Mouse (Mus musculus): ENCODE measurements around the gene Cyp4f39. TPM values are rescaled to one million over a fixed set of nuclear protein-coding genes. Genes with fewer than 3 reads are reported as not detected.
A peak's percentile ranks its signal among the peaks of the same experiment; 100 is the strongest.

The Cyp4f39 gene
- total and polyA plus RNA-seq, 2 experiments from 2014 or later: 0.16 to 4.0 TPM

DNA sequence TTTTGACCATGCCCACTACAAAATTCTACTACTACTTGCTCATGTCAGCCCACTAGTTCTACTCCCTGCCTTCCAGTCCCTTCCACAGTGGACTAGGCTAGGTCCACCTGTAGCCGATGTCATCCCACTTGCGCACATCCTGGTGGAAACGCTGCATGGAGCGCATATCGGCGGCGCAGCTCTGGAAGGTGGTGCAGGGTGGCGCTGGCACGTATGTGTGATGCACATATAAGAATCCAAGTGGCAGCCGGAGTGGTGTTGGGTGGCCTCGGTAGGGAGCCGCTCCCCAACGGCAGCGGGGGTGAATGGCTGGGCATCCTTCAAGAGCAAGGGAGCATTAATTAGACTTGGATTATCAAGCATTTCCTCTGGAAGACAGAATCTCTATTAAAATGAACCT lies 35.8 kb upstream of the Cyp4f39 start:
- 90% methylated on average over 14 of the region's 14 CpGs for WGBS
- H3K9ac ChIP-seq (replicated peaks; ENCODE audit: low read depth, low read length): no peak overlapping the region
- TF ChIP-seq CTCF (IDR thresholded peaks at IDR 0.05; ENCODE audit: low read depth): no peak
- TF ChIP-seq EP300 (IDR thresholded peaks at IDR 0.05; ENCODE audit: low read depth): no peak
- no peaks in the 10 kb centered on the region for H3K36me3 ChIP-seq (replicated peaks; ENCODE audit: control insufficient read depth, insufficient read depth, low read length)
- DNase-seq (ENCODE audit: low spot score) (no peak), ATAC-seq (ENCODE audit: insufficient read depth, low read depth) (no peak)
- no peak overlapping the region for H3K27ac ChIP-seq (ENCODE audit: low read depth)
- peaks cover 15% of the 10 kb centered on the region; the same call in 1 of the 2 replicates for H3K27me3 ChIP-seq (ENCODE audit: control insufficient read depth, insufficient read depth, low read length)
- no peak overlapping the region for H3K4me2 ChIP-seq (ENCODE audit: low read depth, low read length)
- H3K9me3 ChIP-seq (replicated peaks; ENCODE audit: control insufficient read depth, low read length): no peaks in the 10 kb centered on the region
- H3K4me3 ChIP-seq (ENCODE audit: low read depth, low read length): no peak overlapping the region
- no peaks in the 10 kb centered on the region for H3K4me1 ChIP-seq (ENCODE audit: control insufficient read depth, insufficient read depth)

GRCm38 (mm10) chr17:32419989-32420388 lies 32.5 kb upstream of the Cyp4f39 start:
- Histone ChIP-seq H3K36me3 (replicated peaks; ENCODE audit: control insufficient read depth, insufficient read depth, low read length) (no peaks in the 10 kb centered on the region), H3K4me1 (ENCODE audit: control insufficient read depth, insufficient read depth) (no peaks in the 10 kb centered on the region), H3K9me3 (replicated peaks; ENCODE audit: control insufficient read depth, low read length) (no peaks in the 10 kb centered on the region), H3K4me2 (ENCODE audit: low read depth, low read length) (no peak overlapping the region), H3K9ac (replicated peaks; ENCODE audit: low read depth, low read length) (no peak overlapping the region), H3K27me3 (ENCODE audit: control insufficient read depth, insufficient read depth, low read length) (peaks cover 13% of the 10 kb centered on the region; the same call in 1 of the 2 replicates), H3K4me3 (ENCODE audit: low read depth, low read length) (no peak overlapping the region), H3K27ac (ENCODE audit: low read depth) (no peak overlapping the region)
- no peak for DNase-seq (ENCODE audit: low spot score)
- TF ChIP-seq EP300 (IDR thresholded peaks at IDR 0.05; ENCODE audit: low read depth): no peak
- TF ChIP-seq CTCF (IDR thresholded peaks at IDR 0.05; ENCODE audit: low read depth): no peak
- 57% methylated on average over 2 of the region's 2 CpGs for WGBS
- no peak for ATAC-seq (ENCODE audit: insufficient read depth, low read depth)

- H3K9ac ChIP-seq (replicated peaks; ENCODE audit: low read depth, low read length): no peak overlapping the region
- H3K4me2 ChIP-seq (ENCODE audit: low read depth, low read length): no peak overlapping the region
- no peak overlapping the region for H3K27ac ChIP-seq (ENCODE audit: low read depth)
- no peaks in the 10 kb centered on the region for H3K4me1 ChIP-seq (ENCODE audit: control insufficient read depth, insufficient read depth)
- TF ChIP-seq EP300 (IDR thresholded peaks at IDR 0.05; ENCODE audit: low read depth) (no peak), CTCF (IDR thresholded peaks at IDR 0.05; ENCODE audit: low read depth) (no peak)
- no peak for ATAC-seq (ENCODE audit: insufficient read depth, low read depth)
- WGBS: 72% methylated on average over 8 of the region's 8 CpGs
- no peak for DNase-seq (ENCODE audit: low spot score)
- peaks cover 7% of the 10 kb centered on the region; the same call in 1 of the 2 replicates for H3K27me3 ChIP-seq (ENCODE audit: control insufficient read depth, insufficient read depth, low read length)
- H3K36me3 ChIP-seq (replicated peaks; ENCODE audit: control insufficient read depth, insufficient read depth, low read length): no peaks in the 10 kb centered on the region
- H3K4me3 ChIP-seq (ENCODE audit: low read depth, low read length): no peak overlapping the region
- H3K9me3 ChIP-seq (replicated peaks; ENCODE audit: control insufficient read depth, low read length): no peaks in the 10 kb centered on the region
Observed at GRCm38 (mm10) chr17:32420781-32421180, 31.7 kb upstream of the Cyp4f39 start.

- 84% methylated on average over 2 of the region's 2 CpGs for WGBS
- H3K27ac ChIP-seq (ENCODE audit: low read depth): no peak within 1 kb of the TSS
- TF ChIP-seq CTCF (IDR thresholded peaks at IDR 0.05; ENCODE audit: low read depth) (no peak), EP300 (IDR thresholded peaks at IDR 0.05; ENCODE audit: low read depth) (no peak)
- no peak within 1 kb of the TSS for H3K9ac ChIP-seq (replicated peaks; ENCODE audit: low read depth, low read length)
- H3K27me3 ChIP-seq (ENCODE audit: control insufficient read depth, insufficient read depth, low read length): no peaks in the 10 kb centered on the region
- ATAC-seq (ENCODE audit: insufficient read depth, low read depth): no peak
- H3K9me3 ChIP-seq (replicated peaks; ENCODE audit: control insufficient read depth, low read length): no peaks in the 10 kb centered on the region
- no peak within 1 kb of the TSS for H3K4me3 ChIP-seq (ENCODE audit: low read depth, low read length)
- H3K4me2 ChIP-seq (ENCODE audit: low read depth, low read length): no peak within 1 kb of the TSS
- H3K4me1 ChIP-seq (ENCODE audit: control insufficient read depth, insufficient read depth): no peaks in the 10 kb centered on the region
- no peaks in the 10 kb centered on the region for H3K36me3 ChIP-seq (replicated peaks; ENCODE audit: control insufficient read depth, insufficient read depth, low read length)
- DNase-seq (ENCODE audit: low spot score): no peak
Observed at GRCm38 (mm10) chr17:32424034-32424433, 28.5 kb upstream of the Cyp4f39 start, which contains the start of gene Pglyrp2. Gene Pglyrp2, minus strand, starts transcription at chr17:32424167.

- Histone ChIP-seq H3K27ac (ENCODE audit: low read depth) (no peak overlapping the region), H3K4me2 (ENCODE audit: low read depth, low read length) (no peak overlapping the region), H3K27me3 (ENCODE audit: control insufficient read depth, insufficient read depth, low read length) (no peaks in the 10 kb centered on the region), H3K36me3 (replicated peaks; ENCODE audit: control insufficient read depth, insufficient read depth, low read length) (no peaks in the 10 kb centered on the region), H3K9ac (replicated peaks; ENCODE audit: low read depth, low read length) (no peak overlapping the region), H3K9me3 (replicated peaks; ENCODE audit: control insufficient read depth, low read length) (no peaks in the 10 kb centered on the region), H3K4me3 (ENCODE audit: low read depth, low read length) (no peak overlapping the region), H3K4me1 (ENCODE audit: control insufficient read depth, insufficient read depth) (no peaks in the 10 kb centered on the region)
- no peak for DNase-seq (ENCODE audit: low spot score)
- ATAC-seq (ENCODE audit: insufficient read depth, low read depth): no peak
- TF ChIP-seq EP300 (IDR thresholded peaks at IDR 0.05; ENCODE audit: low read depth) (no peak), CTCF (IDR thresholded peaks at IDR 0.05; ENCODE audit: low read depth) (no peak)
Observed at GRCm38 (mm10) chr17:32426610-32427009, 25.9 kb upstream of the Cyp4f39 start.

DNA sequence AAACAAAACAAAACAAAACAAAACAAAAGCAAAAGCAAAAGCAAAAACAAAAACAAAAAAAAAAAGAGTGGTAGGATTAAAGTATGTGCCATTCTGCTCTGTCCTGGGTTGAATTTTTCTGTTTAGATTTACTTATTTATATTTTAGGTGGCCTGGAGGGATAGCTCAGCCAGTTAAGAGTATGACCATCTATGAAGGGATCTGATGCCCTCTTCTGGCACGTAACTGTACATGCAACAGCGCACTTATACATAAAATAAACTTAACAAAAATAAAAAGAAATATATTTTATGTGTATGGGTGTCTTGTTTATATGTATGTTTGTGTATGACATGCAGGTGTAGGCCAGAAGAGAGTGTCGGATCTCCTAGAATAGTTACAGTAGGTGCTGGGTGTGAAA lies 20.6 kb upstream of the Cyp4f39 start:
- Histone ChIP-seq H3K9ac (replicated peaks; ENCODE audit: low read depth, low read length) (no peak overlapping the region), H3K4me1 (ENCODE audit: control insufficient read depth, insufficient read depth) (no peaks in the 10 kb centered on the region), H3K27ac (ENCODE audit: low read depth) (no peak overlapping the region), H3K36me3 (replicated peaks; ENCODE audit: control insufficient read depth, insufficient read depth, low read length) (no peaks in the 10 kb centered on the region), H3K4me3 (ENCODE audit: low read depth, low read length) (no peak overlapping the region), H3K4me2 (ENCODE audit: low read depth, low read length) (no peak overlapping the region), H3K27me3 (ENCODE audit: control insufficient read depth, insufficient read depth, low read length) (no peaks in the 10 kb centered on the region), H3K9me3 (replicated peaks; ENCODE audit: control insufficient read depth, low read length) (no peaks in the 10 kb centered on the region)
- DNase-seq (ENCODE audit: low spot score) (peak; percentile 49), ATAC-seq (ENCODE audit: insufficient read depth, low read depth) (no peak)
- WGBS: 42% methylated on average over 3 of the region's 3 CpGs
- no peak for TF ChIP-seq EP300 (IDR thresholded peaks at IDR 0.05; ENCODE audit: low read depth)
- TF ChIP-seq CTCF (IDR thresholded peaks at IDR 0.05; ENCODE audit: low read depth): peak; percentile 66
